Mouse (Mus musculus): ENCODE data around the gene Miox.

The Miox gene

GRCm38 (mm10) chr15:89315190-89315731 is 18.9 kb upstream of the Miox start, which contains the start of gene Sbf1:
Gene Sbf1 (minus strand): TSS chr15:89315311.
- peak; percentile 95 for DNase-seq (ENCODE audit: low read depth, low spot score)

DNA sequence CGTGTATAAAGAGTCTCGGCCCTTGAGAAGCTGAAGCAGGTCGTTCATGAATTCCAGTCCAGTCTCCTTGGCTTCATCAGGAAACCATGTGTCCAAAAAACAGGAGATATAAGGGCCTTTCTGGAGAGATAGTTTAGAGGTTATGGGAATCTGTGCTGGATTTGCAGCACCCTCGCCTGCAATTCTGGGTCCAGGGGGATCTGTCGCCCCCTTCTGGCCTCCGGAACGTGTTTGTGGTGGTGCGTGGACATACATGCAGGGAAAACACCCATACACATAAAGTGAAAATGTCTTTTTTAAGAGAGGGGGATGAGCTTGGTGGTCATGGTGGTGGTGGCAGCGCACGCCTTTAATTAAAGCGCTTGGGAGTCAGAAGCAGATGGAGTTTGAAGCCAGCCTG is 18.1 kb upstream of the Miox start:
- peak; percentile 74 for DNase-seq (ENCODE audit: low read depth, low spot score)

- DNase-seq (ENCODE audit: low read depth, low spot score): no peak
Measured at GRCm38 (mm10) chr15:89321264-89321663, 12.9 kb upstream of the Miox start.

GRCm38 (mm10) chr15:89322670-89323522 is 11.3 kb upstream of the Miox start, which contains the start of gene Adm2:
Gene Adm2 (plus strand): TSS chr15:89322720.
- peak; percentile 41 for DNase-seq (ENCODE audit: low read depth, low spot score)

GRCm38 (mm10) chr15:89323656-89324055 is 10.5 kb upstream of the Miox start:
- no peak for DNase-seq (ENCODE audit: low read depth, low spot score)

DNA sequence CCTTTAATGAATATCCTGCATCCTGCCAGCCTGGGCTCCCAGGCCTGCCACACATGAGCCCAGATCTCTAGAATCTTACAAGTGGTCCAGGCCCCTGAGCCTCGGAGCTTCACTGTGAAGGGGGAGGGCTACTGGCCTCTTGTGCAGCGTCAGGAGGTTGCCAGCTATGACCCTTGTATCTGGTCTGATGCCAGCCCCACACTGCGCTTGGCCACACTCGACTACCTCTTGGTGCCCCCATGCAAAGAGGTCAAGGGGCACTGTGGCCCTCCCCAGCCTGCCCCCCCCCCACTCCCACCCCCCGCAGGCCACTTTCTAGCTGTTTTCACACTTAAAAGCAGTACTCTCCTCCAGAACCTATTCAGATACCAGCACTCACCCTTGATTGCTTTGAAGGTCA is 7.8 kb upstream of the Miox start:
- no peak for DNase-seq (ENCODE audit: low read depth, low spot score)

DNA sequence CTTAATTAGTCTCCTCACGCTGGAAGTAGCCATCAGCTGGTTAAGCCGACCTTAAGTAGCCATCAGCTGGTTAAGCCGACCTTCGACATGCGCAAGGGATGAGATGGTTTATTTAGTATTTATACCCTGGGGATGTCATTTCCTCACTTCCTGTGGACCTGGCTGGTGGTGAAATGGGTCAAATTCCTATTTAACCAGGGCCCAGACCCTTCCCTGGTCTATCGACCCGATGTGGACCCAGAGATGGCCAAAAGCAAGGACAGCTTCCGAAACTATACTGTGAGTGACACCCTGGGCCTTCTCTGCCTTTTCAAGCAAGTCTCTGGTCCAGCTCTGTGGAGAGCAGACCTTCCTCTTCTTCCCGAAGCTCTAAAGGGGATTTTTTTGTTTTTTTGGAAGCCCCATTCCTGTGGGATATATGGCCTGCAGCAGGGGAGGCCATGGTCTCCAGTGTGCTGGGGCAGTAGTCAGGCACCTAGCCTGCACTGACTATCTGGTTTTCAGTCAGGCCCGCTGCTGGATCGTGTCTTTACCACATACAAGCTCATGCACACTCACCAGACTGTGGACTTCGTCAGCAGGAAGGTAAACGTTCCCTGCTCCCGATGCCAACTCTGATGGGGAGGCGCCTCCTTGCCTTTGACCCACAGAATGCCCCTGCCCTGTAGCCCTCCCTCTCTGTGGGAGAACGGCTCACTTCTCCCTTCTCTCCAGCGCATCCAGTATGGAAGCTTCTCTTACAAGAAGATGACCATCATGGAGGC is 758 bp downstream of the Miox start:
- DNase-seq (ENCODE audit: low read depth, low spot score): no peak

GRCm38 (mm10) chr15:89336422-89336821 is 2.2 kb downstream of the Miox start:
- no peak for DNase-seq (ENCODE audit: low read depth, low spot score)

DNA sequence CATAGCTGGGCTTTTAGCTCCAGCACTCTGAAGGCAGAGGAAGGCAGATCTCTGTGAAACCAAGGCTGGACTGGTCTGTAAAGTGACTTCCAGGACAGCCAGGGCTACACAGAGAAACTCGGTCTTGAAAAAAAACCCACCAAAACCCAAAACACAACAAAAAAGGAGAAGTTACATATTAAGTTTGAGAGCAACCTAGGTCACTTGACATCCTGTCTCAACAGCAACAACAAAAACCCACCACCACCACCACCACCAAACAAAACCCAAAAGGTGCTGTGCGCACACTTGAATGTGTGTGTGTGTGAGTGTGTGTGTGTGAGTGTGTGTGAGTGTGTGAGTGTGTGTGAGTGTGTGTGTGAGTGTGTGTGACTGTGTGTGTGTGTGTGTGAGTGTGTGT is 5.5 kb downstream of the Miox start:
- DNase-seq (ENCODE audit: low read depth, low spot score): no peak

DNA sequence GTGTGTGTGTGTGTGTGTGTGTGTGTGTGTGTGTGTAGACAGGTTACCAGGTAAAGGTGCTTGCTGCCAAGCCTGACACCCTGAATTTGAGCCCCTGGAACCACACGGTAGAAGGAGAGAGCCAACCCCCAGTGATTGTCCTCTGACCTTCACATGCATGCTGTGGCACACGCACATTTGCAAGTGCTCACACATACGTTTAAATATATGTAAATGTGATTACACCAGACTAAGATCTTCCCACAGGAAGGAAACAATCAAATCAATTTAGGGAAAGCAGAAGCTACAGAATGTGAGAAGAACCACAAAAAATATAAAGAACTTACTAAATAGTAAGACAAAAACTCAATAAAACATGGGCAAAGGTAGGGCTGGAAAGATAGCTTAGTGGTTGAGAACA is 5.9 kb downstream of the Miox start:
- no peak for DNase-seq (ENCODE audit: low read depth, low spot score)

GRCm38 (mm10) chr15:89341678-89342077 is 7.5 kb downstream of the Miox start:
- DNase-seq (ENCODE audit: low read depth, low spot score): no peak

GRCm38 (mm10) chr15:89343325-89343724 is 9.1 kb downstream of the Miox start:
- no peak for DNase-seq (ENCODE audit: low read depth, low spot score)

- no peak for DNase-seq (ENCODE audit: low read depth, low spot score)
Measured at GRCm38 (mm10) chr15:89350447-89350846, 16.2 kb downstream of the Miox start.

- DNase-seq (ENCODE audit: low read depth, low spot score): no peak
Measured at GRCm38 (mm10) chr15:89351302-89351701, 17.1 kb downstream of the Miox start.

- no peak for DNase-seq (ENCODE audit: low read depth, low spot score)
Measured at GRCm38 (mm10) chr15:89352054-89352453, 17.9 kb downstream of the Miox start.

GRCm38 (mm10) chr15:89352795-89353194 is 18.6 kb downstream of the Miox start:
- DNase-seq (ENCODE audit: low read depth, low spot score): no peak

- DNase-seq (ENCODE audit: low read depth, low spot score): no peak
Measured at GRCm38 (mm10) chr15:89353837-89354236, 19.6 kb downstream of the Miox start.

DNA sequence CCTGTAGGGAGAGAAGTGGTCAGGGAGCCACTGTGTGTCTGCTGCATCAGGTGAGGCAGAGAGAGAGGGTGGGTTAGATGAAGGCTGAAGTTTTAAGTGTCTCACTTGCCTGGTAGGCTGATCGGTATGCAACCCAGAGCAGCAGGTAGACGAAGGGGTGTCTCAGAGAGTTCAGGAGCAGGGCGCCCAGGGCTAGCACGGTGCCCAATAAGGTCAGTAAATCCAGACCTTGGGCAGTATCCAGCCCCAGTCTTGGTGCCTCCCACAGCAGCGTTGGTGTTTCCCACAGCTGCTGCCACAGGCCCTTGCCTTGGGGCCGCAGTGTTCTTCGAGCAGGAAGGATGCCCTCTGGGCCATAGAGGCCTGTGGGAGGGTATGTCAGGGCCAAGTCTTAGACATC is 20.3 kb downstream of the Miox start:
- DNase-seq (ENCODE audit: low read depth, low spot score): no peak

DNA sequence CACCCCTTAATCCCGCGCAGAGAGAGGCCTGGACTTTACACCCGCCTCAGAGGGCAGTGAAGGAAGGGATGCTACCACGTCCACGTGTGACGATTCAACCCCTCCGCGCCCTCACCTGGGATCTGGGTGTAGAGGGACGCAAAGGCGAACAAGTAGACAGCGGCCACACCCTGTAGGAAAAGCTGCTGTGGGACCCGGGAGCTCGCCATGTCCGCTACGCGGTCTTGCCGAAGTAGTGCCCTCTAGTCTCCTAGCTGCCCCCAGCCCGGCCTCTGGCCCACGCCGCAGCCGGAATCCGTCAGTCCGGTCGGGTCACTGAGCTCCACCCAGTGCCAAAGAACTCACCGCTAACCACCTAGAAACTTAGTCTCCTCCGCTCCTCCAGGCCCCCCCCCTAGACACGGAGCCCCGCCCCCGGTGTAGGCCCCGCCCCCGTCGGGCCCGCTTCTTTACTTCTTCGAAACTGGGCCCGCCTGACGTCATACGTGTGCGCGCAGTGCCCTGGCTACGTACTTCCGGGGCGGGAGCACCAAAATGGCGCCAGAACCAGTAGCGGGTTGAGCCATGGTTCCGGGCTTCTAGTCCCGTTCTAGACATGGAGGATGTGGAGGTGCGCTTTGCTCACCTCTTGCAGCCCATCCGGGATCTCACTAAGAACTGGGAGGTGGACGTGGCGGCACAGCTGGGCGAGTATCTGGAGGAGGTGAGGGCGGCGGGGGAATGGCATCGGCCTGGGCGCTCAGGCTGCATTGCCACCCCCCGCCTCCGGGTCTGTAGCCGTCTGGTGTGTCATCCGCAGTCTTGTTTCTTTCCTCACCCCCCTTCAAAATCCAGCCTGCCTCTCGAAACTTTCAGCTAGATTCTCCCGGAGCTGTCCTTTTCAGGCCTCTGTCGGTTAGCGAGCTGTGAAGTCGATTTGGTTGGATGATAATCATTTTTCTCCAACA is 21.3 kb downstream of the Miox start, which contains the start of the genes Lmf2 and Ncaph2:
Gene Lmf2, minus strand, starts transcription at position 419 of the 947 bp plus-strand sequence.
Gene Ncaph2, plus strand, starts transcription at position 479 of the 947 bp plus-strand sequence.
- peak; percentile 96 for DNase-seq (ENCODE audit: low read depth, low spot score)

DNA sequence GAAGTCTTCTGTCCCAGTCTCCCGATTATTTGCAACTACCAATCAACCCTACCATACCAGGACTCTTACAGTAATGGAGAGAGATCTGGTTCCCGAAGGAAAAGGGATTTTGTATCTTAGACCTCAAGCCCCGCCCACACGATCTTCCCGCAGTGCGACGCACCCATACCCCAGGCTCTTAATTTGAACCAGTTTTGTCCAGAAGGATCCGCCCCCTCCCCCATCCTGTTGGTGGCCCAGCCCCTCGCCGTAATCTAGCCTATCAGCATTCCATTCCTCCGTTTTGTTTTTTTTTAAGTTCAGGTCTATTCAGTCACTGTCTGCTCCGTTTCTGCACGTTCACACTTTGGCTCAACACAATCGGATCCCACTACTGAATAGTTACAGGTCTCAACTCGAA is 22.2 kb downstream of the Miox start:
- DNase-seq (ENCODE audit: low read depth, low spot score): peak; percentile 98

DNA sequence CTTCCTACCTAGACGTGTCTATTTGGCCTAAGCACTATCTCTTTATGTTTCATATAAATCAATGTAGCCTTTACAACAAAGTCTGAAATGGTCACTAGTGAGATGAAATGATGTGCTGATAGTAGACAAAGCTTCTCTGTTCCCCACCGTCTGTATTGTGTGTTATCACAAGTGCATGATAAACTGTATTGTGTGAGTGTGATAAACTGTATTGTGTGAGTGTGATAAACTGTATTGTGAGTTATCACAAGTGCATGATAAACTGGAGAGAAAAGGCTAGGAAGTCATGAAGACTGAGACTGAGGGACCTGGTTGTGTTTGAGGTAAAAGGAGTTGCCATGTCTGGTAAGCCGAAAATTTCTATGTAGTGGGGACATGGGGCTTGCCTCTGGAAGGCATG is 24.6 kb downstream of the Miox start:
- no peak for DNase-seq (ENCODE audit: low read depth, low spot score)
